Mouse (Mus musculus) induced T-regulatory cell, adult 2 months (primary cell): ENCODE measurements around the gene Kntc1.
A peak's percentile ranks its signal among the peaks of the same experiment; 100 is the strongest.

Source experiments
- DNase-seq: peaks from one replicate; pipeline ENCODE4 v3.0.0-alpha.2; 2012; ENCODE audit warnings: low read depth

The Kntc1 gene

DNA sequence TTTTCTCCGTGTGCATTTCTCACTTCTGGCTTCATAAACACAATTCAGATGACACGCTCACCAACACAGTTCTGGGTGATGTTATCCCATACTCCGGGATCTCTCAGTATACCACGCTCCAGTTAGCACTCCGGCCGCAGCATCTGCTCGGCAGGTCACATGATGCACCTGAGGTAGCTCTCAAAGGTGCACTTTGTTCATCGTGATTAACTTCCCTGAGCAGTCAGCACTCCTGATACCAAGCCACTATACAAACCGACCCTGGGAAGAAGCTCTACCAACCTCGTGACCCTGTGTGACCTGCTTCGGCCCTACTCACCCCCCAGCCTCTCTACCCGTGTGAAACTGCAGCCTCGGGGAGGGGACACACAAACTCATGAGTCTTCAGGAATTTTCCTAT lies 59.6 kb downstream of the Kntc1 start:
- no peak for DNase-seq

DNA sequence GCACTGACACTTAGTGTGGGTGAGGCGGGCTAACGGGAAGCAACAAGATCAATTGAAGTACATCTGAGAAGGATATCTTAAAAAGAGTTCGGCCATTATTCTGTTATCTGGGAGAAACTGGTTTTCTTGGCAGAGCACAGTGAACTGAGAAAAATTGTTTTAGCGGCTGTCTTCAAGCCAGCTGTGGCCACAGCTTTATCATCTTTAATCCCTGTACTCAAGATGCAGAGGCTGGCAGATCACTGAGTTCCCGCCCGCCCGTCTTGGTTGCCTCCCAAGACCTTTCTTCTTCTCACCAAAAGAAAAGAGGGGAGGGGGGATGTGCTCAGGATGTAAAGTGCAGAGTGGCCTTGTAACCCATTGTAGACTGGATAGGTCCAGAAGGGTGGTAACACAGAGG lies 67.4 kb downstream of the Kntc1 start:
- no peak for DNase-seq

DNA sequence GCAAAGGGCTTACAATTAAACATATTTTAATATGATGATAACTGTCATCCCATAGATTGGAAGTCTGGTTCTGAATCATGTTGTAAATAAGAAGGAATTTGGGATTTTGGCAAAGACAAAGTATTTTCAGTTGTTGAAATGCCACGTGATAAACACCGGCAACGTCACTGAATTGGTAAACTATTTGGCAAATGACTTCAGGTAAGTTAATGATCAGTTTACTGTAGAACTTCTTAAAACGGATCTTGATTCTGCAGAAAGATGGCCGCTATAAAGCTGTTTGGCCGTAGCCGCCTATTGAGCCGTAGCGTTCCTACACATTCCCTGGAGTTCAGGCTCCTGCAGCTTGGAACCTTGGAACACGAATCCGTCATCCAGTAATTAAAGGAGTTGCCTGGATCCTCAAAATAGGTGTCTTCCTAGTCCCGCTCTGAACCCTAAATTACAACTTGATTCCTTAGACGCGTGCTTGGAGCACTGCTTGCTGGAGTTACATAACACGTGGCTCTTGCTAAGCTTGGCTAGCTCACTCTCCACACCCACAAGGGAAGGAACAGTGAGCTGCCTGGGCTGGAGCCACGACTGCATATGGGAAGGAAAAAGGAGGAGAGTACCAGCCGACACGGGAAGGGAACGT lies 69.5 kb downstream of the Kntc1 start:
- no peak for DNase-seq

DNA sequence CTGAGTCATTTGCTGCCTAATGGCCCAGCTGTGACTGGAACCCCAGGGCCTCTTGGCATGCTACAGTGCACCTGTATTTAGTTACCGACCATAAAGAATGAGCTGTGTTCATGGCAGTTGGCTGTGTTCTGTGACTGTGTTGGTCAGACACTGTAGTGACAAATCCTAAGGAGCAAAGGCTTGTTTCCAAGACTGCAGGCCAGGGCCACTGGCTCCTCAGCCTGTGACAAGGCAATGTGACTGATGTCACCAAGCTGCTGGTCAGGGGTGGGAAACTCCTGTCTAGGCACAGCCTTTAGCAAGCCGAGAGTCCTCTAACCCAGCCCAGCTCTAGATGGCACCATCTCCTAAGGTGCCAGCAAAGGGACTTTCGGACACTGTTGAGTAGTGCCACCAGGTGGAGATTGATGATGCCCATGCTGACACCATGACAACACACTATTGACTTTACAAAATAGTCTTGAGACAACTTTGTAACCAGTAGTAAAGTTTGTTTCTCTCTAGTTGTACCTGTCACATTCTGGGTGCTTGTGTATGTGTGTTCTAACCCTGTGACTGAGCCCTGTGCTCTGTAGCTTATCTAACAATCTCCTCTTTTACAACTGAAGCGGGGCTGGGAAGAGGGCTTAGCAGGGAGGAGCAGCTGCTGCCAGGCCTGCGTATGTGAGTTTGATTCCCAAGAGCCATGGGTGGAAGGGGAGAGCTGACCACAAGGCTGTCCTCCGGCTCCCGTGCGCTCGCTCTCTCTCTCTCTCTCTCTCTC lies 71.2 kb downstream of the Kntc1 start:
- peak; percentile 53 for DNase-seq

GRCm38 (mm10) chr5:123821264-123821571 lies 71.7 kb downstream of the Kntc1 start:
- no peak for DNase-seq

- DNase-seq, result no peak
These were observed 73.2 kb downstream of the Kntc1 start for GRCm38 (mm10) chr5:123822706-123823105.

- DNase-seq, result no peak
These were observed 78.2 kb downstream of the Kntc1 start for GRCm38 (mm10) chr5:123827659-123828091.

DNA sequence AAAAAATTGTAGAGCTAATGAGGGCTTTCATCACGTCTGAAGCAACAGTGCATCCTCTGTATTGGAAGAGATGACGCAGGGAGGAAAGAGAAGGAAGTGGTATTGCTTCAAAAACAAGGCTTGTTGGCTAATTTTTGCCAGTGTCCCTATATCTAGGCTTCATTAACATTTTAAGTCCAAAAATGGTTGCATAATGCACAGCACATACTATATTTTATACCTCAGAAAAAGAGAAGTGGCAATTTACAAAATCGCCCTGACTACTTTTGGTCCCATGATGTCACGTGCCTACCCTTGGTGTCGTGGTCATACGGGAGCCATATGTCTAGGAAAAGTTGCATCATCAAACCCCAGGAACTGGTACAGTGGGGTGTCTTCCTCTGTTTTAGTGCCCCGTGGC lies 82.8 kb downstream of the Kntc1 start:
- DNase-seq, result no peak

DNA sequence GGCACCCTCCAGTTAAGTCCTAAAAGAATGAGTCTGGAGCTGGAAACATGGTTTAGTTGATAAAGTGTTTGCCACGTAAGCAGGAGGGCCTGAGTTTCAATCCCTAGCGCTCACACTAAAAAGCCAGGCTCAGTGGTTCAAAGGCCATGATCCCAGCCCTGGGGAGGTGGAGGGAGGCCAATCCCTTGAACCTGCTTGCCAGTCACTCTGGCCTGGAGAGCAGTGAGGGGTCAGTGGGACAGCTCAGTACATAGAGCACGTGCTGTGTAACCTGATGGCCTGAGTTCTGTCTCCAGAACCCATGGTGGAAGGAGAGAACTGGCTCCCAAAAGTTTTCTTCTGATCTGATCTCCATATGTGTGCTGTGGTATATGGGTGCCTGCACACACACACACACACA lies 85.3 kb downstream of the Kntc1 start:
- DNase-seq, result no peak

DNA sequence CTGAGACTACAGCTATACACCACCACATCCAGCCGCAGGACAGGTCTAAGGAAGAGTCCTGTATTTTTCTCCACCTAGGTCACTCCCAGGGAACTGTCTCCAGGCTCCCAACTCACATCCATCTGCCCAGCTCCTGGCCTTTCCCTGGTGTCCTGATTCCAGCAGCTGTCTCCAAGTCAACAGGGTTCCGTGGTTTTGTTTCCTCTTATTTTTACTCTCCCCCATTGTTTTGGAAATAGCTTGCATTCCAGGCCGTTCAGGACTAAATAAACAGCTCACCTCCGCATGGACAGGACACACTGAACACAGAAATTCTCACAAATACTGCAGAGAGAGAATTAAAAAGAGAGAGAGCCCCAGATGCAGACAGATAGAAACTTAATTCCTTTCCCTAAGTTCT lies 87.9 kb downstream of the Kntc1 start:
- DNase-seq, result no peak

DNA sequence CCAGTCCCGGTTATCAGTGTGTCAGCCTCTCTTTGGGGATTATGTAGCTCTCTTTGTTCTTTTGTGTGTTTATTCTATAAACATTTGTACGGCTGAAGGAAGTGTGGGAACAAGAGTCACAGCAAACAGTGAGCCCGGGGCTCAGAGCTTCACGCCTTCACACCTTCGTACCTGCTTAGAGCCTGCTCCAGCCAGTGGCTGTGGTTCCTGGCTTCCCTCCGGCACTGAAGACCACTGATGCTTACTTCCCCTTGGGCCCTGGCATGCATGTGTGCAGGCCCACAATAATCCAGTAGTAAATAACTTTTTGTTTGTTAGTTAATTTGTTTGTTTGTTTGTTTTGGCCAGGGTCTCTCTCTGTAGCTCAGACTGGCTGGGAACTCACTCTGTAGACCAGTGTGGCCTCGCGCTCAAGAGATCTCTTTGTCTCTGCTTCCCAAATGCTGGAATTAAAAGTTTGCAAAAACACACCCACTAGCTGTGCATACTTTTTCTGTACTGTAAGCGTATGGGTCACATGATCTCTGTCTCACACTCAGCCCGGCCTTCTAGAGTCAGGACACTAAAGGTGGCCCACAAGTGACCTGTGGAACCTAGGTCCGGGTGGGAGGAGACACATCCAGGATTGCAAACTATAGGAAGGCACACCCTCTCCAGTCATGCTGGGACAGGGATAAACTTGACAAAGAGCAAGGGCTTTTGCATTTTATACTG lies 92.9 kb downstream of the Kntc1 start:
- no peak for DNase-seq

DNA sequence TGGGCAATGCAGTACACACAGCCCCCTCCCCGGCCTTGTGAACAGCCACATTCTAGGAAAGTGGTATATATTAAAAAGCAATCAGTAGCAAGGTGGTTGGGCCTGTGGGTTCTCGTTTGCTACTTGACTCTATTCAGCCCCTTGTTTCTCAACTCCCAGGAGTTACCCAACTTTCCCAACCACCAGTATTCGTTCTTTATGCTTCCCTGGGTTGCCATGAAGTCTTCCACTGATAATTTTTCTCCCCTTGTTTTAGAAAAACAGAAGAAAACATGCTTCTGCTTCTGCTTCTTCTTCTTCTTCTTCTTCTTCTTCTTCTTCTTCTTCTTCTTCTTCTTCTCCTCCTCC lies 93.4 kb downstream of the Kntc1 start:
- no peak for DNase-seq

DNA sequence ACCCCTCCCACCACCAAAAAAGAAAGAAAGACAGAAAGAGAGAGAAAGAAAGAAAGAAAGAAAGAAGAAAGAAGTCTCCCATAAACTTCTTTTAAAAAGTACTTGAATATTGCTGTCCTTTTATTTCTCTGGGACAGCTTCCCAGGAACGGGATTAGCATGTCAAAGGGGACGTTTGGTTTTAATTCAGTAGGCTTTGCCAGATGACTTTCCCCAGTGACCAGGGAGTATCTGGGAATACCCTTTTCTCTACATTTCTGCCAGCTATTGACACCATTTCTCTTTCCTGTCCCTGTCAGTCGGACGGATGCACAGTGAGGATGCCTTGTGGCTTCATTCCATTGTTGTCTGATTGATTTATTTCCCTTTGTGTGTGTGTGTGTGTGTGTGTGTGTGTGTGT lies 94.3 kb downstream of the Kntc1 start:
- no peak for DNase-seq

- no peak for DNase-seq
These were observed 94.8 kb downstream of the Kntc1 start for GRCm38 (mm10) chr5:123844316-123844715.

GRCm38 (mm10) chr5:123851398-123851797 lies 101.9 kb downstream of the Kntc1 start:
- peak; percentile 27 for DNase-seq

DNA sequence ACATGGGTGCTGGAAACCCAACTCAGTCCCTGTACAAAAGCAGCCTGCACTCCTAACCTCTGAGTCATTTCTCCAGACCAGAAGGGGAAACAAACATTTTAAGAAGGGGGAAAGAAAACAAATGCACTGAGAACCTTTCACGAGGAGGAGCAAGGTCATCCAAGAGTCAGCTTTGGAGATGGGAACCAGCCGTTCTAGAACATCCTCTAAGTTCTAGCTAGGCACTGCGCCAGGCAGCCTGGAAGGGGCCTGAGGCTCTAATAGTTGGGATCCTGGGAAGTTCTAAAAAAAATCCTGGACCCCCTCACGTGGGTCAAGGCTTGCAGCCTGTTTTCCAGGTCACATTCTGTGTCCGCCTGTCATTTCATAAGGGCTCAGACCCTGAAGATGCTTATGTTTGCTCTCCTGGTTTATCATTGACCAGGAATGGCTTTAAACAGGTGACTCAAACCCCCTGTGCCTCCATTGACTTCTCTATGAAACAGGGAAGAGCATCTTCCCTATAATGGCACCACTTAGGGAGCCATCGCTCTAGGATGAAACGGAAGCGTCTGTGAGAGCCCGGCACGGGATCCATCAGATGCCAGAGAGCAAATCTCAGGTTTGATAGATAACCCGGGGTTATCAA lies 104.5 kb downstream of the Kntc1 start:
- no peak for DNase-seq

- DNase-seq, result no peak
These were observed 105.0 kb downstream of the Kntc1 start for GRCm38 (mm10) chr5:123854511-123854910.

DNA sequence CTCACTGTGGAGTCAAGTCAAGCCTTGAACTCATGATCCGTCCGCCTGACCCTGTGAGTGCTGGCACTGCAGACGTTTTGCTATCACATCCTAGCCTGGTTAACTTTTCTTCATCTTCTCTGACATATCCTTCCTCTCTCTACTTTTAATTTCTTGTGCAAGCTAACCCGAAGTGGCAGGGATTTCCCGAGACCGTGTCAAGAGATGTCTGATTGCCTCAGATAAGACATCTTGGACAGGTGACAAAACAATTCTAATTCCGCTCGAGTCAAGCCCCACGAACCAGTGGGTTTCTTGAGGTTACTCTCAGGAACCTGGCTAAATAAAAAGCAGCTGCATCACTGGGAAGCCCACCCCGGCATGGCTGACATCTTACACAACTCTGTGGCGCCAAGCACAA lies 109.3 kb downstream of the Kntc1 start:
- peak; percentile 29 for DNase-seq

DNA sequence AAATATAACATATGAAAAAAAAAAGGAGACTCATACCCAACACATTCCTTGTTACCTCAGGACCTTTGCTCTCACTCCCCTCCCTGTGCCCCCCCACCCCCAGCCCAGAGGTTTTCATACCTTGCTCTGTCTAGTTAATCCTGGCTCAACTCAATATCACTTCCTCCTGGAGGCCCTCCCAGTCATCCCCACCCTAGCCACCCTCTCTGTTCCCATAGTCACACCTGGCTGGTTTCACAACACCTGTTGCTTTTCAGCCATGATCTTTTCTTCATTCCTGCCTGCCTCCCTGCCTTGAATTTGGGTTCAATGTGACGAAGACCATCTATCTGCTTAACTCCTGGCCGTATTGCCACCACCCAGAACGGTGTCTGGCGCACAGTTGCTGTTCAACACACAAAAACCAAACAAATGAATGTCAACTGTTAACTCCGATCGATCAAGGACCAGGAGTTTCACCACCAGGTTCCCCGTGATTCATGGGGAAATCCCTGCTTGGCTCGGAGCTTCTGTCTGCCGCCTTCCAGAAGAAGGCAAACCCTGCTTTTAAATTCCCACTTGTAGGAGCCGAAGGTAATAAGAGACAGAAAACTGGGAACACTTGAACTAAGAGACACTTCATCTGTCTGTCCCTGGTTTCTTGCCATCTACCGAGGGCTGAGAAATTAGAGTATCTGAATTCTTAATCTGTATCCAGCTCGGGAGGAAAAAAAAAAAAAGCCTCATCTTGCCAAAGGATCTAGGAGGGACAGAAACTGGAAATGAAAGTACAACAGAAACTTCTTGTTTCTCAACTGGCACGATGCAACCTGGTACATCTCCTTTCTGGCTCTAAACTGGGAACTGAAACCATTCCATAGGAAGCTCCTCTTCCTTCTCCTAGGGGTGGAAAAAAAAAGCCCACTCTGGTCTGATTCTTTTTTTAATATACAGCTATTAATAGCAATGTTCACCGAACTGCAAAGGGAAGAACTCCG lies 113.1 kb downstream of the Kntc1 start:
- no peak for DNase-seq

DNA sequence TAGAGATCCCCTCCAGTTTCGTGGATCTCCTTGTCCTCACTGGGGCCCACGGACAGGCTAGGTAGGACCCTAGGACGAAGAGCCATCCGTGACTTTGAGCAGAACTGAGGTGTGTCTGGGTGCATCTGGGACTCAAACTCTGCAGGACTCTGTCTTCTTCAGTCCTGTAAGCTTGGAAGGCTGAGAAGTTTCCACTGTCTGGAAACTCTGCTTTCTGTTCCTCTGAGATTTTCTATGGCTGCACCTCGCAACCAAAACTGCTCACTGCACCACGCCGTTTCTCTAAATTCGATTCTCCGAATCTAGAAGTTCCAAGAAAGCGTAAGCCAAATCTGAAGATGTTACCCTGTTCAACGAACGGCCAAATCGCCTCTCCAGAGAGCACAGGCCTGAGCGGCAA lies 114.4 kb downstream of the Kntc1 start:
- DNase-seq, result no peak

GRCm38 (mm10) chr5:123865365-123865764 lies 115.8 kb downstream of the Kntc1 start, which contains the start of gene Hcar2:
TSS of gene Hcar2 (minus strand) at chr5:123865499.
- DNase-seq, result no peak

- no peak for DNase-seq
These were observed 116.9 kb downstream of the Kntc1 start for GRCm38 (mm10) chr5:123866457-123866856.
